Mouse (Mus musculus) cerebellum, adult 2 months (tissue): Measurements from ENCODE around the gene Nlrp14. TPM values are rescaled to one million over a fixed set of nuclear protein-coding genes. Genes with fewer than 3 reads are reported as not detected.
"Not testable (repeated sequence)": the region's sequence is repeated elsewhere in the genome, so short reads cannot be mapped to it uniquely, and the experiment has no call there.

ENCODE experiments used
- DNase-seq, 2 experiments: peaks; one replicate each; pipeline ENCODE4 v3.0.0; 2021
- H3K27ac ChIP-seq: fragments of 200-500 bp; 2 replicates; pipeline ENCODE4 v1.5.1; 2012; ENCODE audit warnings: low read length, control low read depth, inconsistent platforms; ENCODE audit not compliant: insufficient read depth
- H3K27me3 ChIP-seq: fragments of 200-500 bp; 2 replicates; pipeline ENCODE4 v1.6.1; 2012; ENCODE audit warnings: inconsistent platforms, mild to moderate bottlenecking, low read length, moderate library complexity; ENCODE audit not compliant: control insufficient read depth, insufficient read depth
- H3K4me1 ChIP-seq: fragments of 200-500 bp; 2 replicates; pipeline ENCODE4 v1.6.1; 2011; ENCODE audit warnings: low read length; ENCODE audit not compliant: control insufficient read depth, insufficient read depth
- H3K4me3 ChIP-seq: fragments of 200-500 bp; replicated peaks from 2 replicates; pipeline ENCODE3; 2011; ENCODE audit warnings: mild to moderate bottlenecking, low read depth, low read length, control low read depth; ENCODE audit not compliant: insufficient read depth
- CTCF ChIP-seq: fragments of 200-500 bp; IDR thresholded peaks from 2 replicates; pipeline ENCODE4 v1.5.1; 2011; ENCODE audit warnings: low read depth, mild to moderate bottlenecking, control low read depth, low read length, moderate library complexity, borderline replicate concordance; ENCODE audit not compliant: insufficient read depth
- POLR2A ChIP-seq: fragments of 200-500 bp; IDR thresholded peaks from 2 replicates; pipeline ENCODE4 v1.6.1; 2011; ENCODE audit warnings: low read length, control low read depth, borderline replicate concordance; ENCODE audit not compliant: insufficient read depth
- WGBS: fragments of 180-500 bp; shearing (Covaris S2); methylation state at CpG from one replicate; pipeline ENCODE4 v1.1.7; 2018; 5-methylcytosine and 5-hydroxymethylcytosine counted together
- polyA plus RNA-seq: library from polyadenylated mRNA; depleted of rRNA; stranded (reverse); fragments of >200 nt; gene quantifications from 2 replicates; pipeline ENCODE4 v1.2.3, GENCODE M21; 2012; rRNA removed

Nlrp14 gene
- polyA plus RNA-seq, result not detected in 2 replicates

DNA sequence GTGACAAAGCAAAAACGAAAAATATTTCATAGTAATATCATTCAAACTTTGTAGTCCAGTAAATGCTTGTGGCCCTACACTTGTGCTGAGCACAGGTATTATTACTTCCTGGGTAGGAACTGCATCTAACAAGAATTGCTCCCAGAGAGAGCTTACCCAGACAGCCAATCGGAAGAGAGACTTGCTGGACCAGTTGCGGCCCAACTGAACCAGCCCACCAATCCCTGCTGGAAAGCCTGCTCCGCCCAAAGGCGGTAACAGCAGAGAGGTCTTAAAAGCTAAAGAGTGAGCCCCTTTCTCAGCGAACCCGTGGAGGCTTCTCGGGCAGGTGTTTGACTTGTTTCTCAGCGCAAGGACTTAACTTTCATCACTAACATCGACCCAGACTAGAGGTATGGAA is at the start of gene Nlrp14:
Gene Nlrp14 (plus strand): TSS at position 301 of the 400 bp plus-strand sequence.
- H3K27me3 ChIP-seq, result no peaks in the 10 kb centered on the region
- no peak for DNase-seq
- no peak within 1 kb of the TSS for H3K4me3 ChIP-seq
- no peak for TF ChIP-seq POLR2A
- TF ChIP-seq CTCF, result no peak
- 86% methylated on average over 10 of the region's 10 CpGs for WGBS
- H3K27ac ChIP-seq, result no peak within 1 kb of the TSS
- H3K4me1 ChIP-seq, result no peaks in the 10 kb centered on the region

DNA sequence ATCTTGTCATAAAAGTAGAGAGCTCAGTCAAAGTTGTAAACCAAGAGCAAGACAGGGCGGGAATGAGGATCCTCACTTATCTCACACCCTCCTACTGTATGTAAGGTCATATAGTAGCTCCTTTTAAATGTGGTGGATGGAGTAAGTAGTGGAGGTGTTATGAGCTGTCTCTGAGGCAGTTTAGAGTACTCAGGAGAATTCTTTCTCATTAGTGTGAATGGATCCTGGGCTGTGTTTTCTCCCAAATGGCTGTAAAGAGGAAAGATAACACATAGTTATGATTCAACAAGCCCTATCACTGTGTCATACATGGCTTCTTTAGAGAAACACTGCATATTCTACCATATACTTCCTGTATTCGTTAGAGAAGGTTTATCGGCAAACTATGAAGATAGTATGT is 35.8 kb upstream of the Nlrp14 start, which contains the start of gene Olfr715:
Gene Olfr715 (minus strand): TSS at position 101 of the 400 bp plus-strand sequence.
- not testable (repeated sequence) for DNase-seq, H3K4me1 ChIP-seq, H3K27ac ChIP-seq, H3K4me3 ChIP-seq, H3K27me3 ChIP-seq
- 88% methylated on average over 3 of the region's 3 CpGs for WGBS

DNA sequence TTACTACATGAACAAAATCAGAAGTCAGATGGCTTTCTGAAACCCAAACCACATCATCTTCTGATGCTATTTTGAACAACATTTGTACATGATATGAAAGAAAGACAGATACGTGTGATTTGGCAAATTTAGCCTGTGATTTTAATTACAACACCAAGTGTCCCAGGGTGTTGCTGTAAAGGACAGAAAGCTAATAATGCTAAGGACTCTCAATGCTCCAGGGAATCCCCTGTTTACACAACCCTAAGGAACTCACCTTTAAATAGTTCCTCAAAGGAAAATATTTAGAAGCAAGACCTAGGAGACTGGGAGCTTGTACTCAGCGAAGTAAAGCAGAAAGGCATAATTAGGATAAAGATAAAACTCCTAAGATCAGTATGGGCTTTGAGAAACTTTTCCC is 28.8 kb upstream of the Nlrp14 start, which contains the start of gene Olfr716:
Gene Olfr716 (plus strand): TSS at position 301 of the 400 bp plus-strand sequence.
- 60% methylated on average over 2 of the region's 2 CpGs for WGBS
- DNase-seq, H3K27ac ChIP-seq: not testable (repeated sequence)

DNA sequence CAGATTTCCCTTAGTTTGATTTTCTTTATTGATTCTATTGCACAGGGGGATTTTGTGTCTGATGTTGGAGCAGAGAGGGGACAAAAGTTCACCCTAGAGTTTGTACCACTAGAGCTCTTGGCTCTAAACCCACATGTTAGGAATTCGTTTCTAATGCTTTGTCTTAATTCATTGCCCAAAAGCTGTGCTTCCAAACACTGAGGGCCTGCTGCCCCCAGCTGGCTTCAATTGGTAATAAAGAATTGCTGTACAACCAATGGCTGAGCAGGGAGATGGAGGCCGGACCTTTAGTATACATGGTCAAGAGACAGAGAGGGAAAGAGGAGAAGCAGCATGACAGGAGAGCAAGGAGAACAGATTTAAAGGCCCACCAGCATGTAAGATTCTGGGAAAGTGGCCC is 13.6 kb downstream of the Nlrp14 start:
- no peak overlapping the region for H3K4me3 ChIP-seq
- WGBS, result 38% methylated on average over 2 of the region's 2 CpGs
- H3K27me3 ChIP-seq, result no peaks in the 10 kb centered on the region
- no peak for DNase-seq
- TF ChIP-seq CTCF (no peak), POLR2A (no peak)
- no peaks in the 10 kb centered on the region for H3K4me1 ChIP-seq
- no peak overlapping the region for H3K27ac ChIP-seq

More for the DNA sequence above, 28.8 kb upstream of the Nlrp14 start, which contains the start of gene Olfr716:
- not testable (repeated sequence) for H3K4me1 ChIP-seq, H3K4me3 ChIP-seq, H3K27me3 ChIP-seq

DNA sequence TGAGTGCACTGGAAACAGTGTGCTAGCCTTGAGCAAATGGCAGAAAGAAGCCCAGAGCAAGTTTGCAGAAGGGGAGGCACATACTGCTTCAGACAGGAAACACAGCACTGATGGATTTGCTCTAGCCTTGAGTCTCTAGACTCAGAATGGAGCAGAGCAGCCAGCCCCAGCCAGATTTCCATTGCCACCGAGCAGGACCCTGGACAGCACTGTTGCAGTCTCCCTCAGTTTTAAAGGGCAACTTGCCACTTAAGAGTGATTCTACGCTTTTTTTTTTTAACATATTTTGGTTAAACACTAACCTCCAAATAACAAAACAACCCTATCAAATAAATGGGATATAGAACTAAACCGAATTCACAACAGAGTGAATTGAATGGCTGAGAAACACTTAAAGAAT is 35.0 kb downstream of the Nlrp14 start:
- DNase-seq, result no peak
- no peak overlapping the region for H3K27ac ChIP-seq
- H3K4me1 ChIP-seq, result no peaks in the 10 kb centered on the region
- 46% methylated on average over 3 of the region's 3 CpGs for WGBS
- TF ChIP-seq POLR2A (no peak), CTCF (no peak)
- no peaks in the 10 kb centered on the region for H3K27me3 ChIP-seq
- no peak overlapping the region for H3K4me3 ChIP-seq

DNA sequence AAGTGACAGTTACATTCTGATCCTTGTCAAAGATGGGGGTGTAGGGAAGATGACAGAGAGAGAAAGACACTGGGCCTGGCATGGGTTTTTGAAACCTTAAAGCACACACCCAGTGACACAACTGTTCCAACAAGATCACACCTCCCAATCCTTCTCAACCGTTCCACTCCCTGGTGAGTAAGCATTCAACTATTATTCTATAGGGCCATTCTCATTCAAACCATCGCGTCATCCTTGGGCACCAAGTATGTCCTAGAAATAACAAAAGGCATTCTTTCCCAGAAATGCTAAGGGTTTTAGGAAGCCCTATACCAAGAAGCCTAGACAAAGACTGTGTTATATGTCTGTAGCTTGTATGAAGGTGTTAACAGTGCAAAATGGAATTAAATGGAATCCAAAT is 41.1 kb downstream of the Nlrp14 start:
- H3K4me1 ChIP-seq, result no peaks in the 10 kb centered on the region
- DNase-seq, result no peak
- WGBS, result 67% methylated on average over 3 of the region's 3 CpGs
- H3K4me3 ChIP-seq, result no peak overlapping the region
- no peak for TF ChIP-seq POLR2A
- TF ChIP-seq CTCF, result no peak
- no peak overlapping the region for H3K27ac ChIP-seq
- H3K27me3 ChIP-seq, result peaks cover 4% of the 10 kb centered on the region; the same call in 1 of the 2 replicates

DNA sequence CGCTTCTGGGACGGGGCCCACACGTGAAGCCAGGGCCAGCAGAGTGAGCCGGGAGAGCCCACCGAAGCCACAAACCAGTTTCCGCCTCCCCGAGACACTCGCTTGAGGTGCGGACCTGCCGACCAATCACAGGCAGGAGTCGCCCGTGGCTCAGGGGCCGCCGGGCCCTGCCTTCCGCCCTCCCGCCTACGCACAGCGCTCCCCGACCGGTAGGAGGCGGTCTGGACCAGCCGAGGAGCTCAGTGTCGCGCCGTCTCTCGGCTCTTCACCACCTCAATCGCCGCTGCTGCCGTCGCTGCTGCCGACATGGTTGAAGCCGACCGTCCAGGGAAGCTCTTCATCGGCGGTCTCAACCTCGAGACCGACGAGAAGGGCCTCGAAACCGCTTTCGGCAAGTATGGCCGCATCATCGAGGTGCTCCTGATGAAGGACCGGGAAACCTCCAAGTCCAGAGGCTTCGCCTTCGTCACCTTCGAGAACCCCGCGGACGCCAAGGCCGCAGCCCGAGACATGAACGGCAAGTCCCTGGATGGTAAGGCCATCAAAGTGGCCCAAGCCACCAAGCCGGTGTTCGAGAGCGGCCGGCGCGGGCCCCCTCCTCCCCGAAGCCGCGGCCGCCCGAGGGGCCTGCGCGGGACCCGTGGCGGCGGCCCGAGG is 42.5 kb downstream of the Nlrp14 start, which contains the start of gene Rbmxl2:
Gene Rbmxl2 (plus strand): TSS at position 242 of the 657 bp plus-strand sequence.
- Histone ChIP-seq H3K27me3 (peaks cover 4% of the 10 kb centered on the region; the same call in 1 of the 2 replicates), H3K4me1 (no peaks in the 10 kb centered on the region), H3K27ac (no peak within 1 kb of the TSS), H3K4me3 (no peak within 1 kb of the TSS)
- 40% methylated on average over 70 of the region's 70 CpGs for WGBS
- TF ChIP-seq POLR2A (no peak), CTCF (no peak)
- DNase-seq, result no peak

DNA sequence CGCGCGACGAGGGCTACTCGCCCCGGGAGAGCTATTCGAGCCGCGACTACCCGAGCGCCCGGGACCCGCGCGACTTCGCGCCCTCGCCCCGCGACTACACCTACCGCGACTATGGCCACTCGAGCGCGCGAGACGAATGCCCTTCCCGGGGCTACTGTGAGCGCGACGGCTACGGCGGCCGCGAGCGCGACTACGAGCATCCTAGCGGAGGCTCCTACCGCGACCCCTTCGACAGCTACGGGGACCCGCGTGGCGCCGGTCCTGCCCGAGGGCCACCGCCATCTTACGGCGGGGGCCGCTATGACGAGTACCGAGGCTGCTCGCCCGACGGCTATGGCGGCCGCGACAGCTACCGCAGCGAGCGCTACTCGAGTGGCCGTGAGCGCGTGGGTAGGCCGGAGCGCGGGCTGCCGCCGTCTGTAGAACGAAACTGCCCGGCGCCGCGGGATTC is 43.4 kb downstream of the Nlrp14 start:
- 24% methylated on average over 77 of the region's 77 CpGs for WGBS
- H3K4me1 ChIP-seq, result no peaks in the 10 kb centered on the region
- TF ChIP-seq CTCF, result no peak
- TF ChIP-seq POLR2A, result no peak
- H3K27me3 ChIP-seq, result peaks cover 4% of the 10 kb centered on the region; the same call in 1 of the 2 replicates
- no peak overlapping the region for H3K4me3 ChIP-seq
- DNase-seq, result no peak
- H3K27ac ChIP-seq, result no peak overlapping the region
